Mouse (Mus musculus): ENCODE results near the gene Gm8247. TPM values are rescaled to one million over a fixed set of nuclear protein-coding genes. Genes with fewer than 3 reads are reported as not detected.

The Gm8247 gene
- polyA plus RNA-seq (2017; shearing (Covaris generic)) = not detected

DNA sequence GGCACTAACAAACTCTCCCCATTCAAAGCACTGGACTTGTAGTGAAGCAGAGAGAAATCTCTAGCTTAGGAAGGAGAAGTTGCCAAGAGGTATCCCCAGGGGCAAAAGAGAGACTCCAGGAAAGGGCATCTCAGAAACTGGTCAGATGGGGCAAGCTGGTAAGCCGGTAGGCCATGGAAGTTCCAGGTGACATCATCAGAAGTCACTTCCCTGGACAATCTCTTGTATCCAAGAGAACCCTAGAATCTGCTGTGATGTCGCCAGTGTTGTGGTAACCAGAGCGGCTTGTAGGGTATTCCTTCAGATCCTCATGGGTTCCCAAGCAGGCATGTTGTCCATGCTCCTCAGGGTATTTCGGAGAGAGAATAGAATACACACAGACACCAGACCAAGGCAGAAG lies at the start of gene Gm8247:
Gene Gm8247 (plus strand): TSS at position 301 of the 400 bp plus-strand sequence.

DNA sequence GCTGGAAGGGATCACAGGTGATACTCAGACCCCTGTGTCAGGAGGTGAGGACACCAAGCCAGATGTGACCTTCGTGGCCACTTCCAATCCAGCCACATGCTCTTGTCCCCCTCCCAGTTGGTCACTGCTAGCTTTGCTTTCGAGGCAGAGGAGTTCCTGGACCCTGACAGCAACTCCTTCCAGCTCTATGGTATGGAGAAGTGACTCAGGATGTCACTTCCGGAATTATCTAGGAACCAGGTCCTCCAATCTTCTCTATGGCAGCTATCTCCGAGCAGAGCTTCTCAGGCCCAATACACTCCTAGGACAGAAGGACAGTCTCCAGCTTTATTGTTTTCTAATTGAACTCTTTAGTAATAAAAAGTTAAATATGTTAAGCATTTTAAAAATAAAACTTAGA lies 44.8 kb downstream of the Gm8247 start, which contains the start of gene Gm5624:
Gene Gm5624 (minus strand): TSS at position 202 of the 400 bp plus-strand sequence.

Other genes with a start within 250 kb of the Gm8247 start
- not detected for gene Gm5930, start 244.6 kb upstream of the Gm8247 start, polyA plus RNA-seq (2017; shearing (Covaris generic))
- not detected for gene Gm8229, start 217.8 kb upstream of the Gm8247 start, polyA plus RNA-seq (2017; shearing (Covaris generic))
- gene Gm3371, start 172.5 kb upstream of the Gm8247 start, polyA plus RNA-seq (2017; shearing (Covaris generic)) = not detected
- not detected for gene Gm8232, start 149.5 kb upstream of the Gm8247 start, polyA plus RNA-seq (2017; shearing (Covaris generic))
- not detected for gene BC061237, start 90.7 kb upstream of the Gm8247 start, polyA plus RNA-seq (2017; shearing (Covaris generic))
- not detected for gene Gm17093, start 64.9 kb upstream of the Gm8247 start, polyA plus RNA-seq (2017; shearing (Covaris generic))
- gene Gm5624, start 44.8 kb downstream of the Gm8247 start, polyA plus RNA-seq (2017; shearing (Covaris generic)) = not detected
- not detected for gene Gm8257, start 123.3 kb downstream of the Gm8247 start, polyA plus RNA-seq (2017; shearing (Covaris generic))
- 0.96 TPM for gene Gm8267, start 167.2 kb downstream of the Gm8247 start, polyA plus RNA-seq (2017; shearing (Covaris generic))